Mouse (Mus musculus): ENCODE measurements around the gene Klrd1.
"Not testable (repeated sequence)": the region's sequence is repeated elsewhere in the genome, so short reads cannot be mapped to it uniquely, and the experiment has no call there.

Gene Klrd1

DNA sequence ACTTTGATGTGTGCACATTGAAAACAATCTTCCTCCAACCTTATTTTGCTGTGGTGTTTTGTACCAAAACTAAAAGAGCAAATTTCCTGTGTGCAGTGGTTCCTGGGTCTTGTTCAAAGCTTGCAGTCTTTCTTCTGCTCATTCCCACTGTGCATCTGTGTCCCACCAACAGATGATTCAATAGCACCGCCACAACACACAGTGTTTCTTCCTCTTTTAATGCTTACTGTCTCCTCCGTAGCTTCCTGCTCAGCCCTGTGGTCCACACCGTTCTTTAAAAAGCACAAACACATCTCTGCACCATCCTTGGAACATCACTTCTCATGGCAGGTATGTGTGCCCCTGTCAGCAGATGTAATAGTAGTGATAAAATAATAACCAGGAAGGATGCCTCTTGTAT is at the start of gene Klrd1:
Klrd1 (plus strand) TSS at position 275 of the 400 bp plus-strand sequence.
- no peak for DNase-seq

DNA sequence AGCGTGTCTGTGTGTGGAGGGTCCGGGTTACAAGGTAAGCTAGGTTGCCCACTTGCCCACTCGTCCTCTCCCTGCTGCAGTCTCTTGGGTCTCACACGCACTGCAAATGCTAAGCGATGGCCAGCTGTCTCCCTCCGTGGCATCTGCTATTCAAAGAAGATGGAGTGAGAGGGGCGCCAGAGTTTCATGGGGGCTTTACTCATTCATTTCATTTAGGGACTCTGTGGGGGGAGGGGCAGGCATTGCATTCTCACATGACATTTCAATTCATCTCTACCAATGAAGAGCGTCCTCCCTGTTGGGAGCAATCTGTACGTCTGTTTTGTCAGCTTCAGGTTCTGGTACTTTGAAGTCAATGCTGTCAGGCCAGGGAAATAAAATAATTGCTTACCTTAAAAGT is 49.7 kb upstream of the Klrd1 start:
- DNase-seq, result no peak

DNA sequence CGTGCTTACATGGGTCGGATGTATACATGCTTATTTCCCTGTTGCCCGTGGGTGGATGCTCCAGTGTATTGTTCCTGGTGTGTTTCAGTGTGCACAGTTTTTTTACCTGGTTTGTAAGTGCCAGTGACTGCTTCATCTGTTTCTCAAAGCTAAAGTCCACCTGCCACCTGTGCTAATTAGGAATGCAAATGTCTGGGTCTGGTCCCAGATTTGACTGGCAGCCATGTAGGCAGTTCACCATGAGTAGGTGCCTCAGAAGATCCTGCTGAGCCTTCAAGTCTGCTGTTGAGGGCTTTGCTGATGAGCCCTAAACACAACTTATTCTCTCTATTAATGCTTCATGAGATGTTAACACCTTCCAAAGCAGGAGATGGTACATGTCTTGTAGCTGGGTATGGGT is 49.0 kb upstream of the Klrd1 start:
- DNase-seq, result no peak

GRCm38 (mm10) chr6:129543709-129544606 is 47.6 kb upstream of the Klrd1 start:
- DNase-seq, result peak; percentile 70

GRCm38 (mm10) chr6:129547277-129547676 is 44.3 kb upstream of the Klrd1 start:
- DNase-seq, result no peak

DNA sequence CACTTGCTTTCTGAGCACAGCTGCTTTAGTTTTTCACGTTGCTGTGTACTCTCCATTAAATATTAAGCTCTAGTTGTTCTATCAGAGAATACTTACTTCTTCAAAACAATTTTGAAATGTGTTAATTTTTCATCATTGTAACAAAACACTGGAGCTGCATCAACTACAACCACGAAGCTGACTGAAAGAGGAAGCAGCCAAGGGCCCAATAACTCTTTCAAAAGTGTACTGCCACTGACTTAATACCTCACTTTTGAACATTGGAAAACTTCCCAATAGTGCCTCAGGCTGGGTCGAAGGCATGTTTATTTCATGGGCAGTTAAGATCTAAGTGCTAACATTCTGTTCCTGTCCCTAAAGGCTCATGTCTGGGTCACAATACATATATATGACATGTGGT is 43.6 kb upstream of the Klrd1 start:
- DNase-seq, result no peak

DNA sequence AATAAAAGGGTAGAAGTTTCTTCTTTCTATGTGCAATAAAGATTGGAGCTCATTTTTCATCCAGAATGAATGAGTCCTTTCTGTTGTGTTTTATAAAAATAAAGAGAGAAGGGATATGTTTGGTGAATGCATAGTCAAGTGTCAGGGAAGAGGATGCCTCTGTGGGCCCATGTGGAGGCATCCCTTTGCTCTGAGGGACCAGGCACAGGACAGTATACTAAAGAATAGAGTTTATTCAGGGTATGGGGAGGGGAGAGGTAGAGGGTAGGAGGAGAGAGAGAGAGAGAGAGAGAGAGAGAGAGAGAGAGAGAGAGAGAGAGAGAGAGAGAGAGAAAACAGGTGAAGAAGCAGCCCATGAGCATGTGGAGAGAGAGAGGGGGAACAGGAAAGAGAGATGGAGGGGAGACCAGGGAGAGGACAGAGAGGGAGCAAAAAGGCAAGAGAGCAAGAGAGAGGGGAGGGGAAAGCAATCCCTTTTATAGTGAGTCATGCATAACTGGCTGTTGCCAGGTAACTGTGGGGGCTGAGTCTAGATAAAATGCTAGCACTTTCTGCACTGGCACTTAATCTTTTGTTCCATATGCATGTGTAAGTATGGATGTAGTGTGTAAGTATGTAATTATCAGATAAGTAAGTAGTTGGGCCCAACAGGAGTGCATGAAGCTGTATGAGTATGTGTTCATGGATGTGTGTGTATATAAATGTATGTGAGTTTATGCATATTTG is 34.1 kb upstream of the Klrd1 start:
- peak; percentile 36 for DNase-seq

DNA sequence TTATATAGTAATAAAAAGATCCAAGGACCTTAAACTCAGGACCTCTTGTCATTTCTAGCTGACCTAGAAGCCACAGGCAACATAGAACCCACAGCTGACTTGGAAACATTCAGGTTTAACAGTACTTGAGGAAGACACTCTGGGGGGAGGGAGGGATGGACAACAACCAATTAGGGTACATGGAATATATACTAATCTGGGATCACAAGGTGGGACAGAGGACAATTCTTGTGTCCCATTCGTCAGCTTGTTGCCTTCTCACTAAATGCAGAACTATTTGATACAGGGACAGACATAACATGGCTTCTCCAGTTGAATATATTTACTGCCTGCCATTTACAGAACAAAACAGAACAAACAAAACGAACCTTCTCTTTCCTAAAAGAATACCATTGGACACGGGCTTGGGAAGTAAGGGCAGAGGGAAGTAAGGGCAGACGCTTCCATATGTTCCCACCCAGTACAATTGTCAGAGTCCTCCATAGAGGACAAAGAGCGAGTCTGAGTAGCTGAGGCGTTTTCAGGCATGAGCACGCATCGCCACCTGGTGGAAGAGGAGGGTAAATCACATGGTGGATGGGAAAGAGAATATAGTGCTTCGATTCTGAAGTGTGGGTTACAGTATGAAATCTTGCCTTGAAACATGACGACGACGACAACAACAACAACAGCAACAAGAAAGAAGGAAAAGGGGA is 32.5 kb upstream of the Klrd1 start:
- DNase-seq, result peak; percentile 84

DNA sequence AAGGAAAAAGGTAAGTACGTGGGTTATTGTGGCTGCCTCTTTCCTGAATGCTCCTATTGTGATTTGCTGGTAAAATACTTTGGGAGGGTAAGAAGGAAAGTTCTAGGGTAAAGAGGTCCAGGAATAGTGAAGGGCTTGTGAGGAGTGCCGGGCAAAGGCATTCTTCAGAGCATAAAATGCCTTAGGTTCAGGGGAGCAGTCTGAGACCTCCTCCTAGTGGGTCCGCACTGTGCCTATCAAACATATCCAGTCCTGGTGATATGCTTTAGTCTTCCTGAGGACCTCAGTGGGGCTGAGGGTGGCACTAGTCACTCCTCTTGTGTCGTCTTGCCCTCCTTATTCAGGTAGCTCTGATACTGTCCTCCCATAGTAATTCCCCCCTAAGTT is 31.9 kb upstream of the Klrd1 start:
- DNase-seq, result no peak

DNA sequence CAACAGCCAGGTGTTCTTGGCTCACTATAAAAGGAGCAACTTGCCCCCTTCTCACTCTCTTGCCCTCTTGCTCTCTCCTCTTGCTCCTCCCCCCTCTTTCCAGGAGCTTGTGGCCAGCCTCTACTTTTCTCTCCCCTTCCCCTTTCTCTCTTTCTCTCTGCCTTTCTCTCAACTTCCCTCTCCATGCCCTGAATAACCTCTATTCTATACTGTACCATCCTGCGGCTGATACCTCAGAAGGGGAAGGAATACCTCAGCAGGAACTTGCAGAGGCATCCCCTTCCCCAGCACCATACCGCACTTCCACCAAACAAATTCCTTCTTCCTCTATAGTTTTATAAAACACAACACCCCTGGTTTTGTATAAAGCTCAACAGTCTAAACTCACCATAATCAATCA is 26.3 kb upstream of the Klrd1 start:
- DNase-seq, result no peak

GRCm38 (mm10) chr6:129575315-129575714 is 16.3 kb upstream of the Klrd1 start:
- no peak for DNase-seq

GRCm38 (mm10) chr6:129577605-129578004 is 14.0 kb upstream of the Klrd1 start, which contains the start of gene Klre1:
Klre1 (plus strand) TSS chr6:129577905.
- no peak for DNase-seq

GRCm38 (mm10) chr6:129581274-129581673 is 10.3 kb upstream of the Klrd1 start:
- DNase-seq, result no peak

- no peak for DNase-seq
These were observed 9.7 kb upstream of the Klrd1 start for GRCm38 (mm10) chr6:129581896-129582295.

- no peak for DNase-seq
These were observed 8.6 kb upstream of the Klrd1 start for GRCm38 (mm10) chr6:129583014-129583413.

GRCm38 (mm10) chr6:129608372-129608771 is 16.8 kb downstream of the Klrd1 start:
- DNase-seq, result no peak

- no peak for DNase-seq
These were observed 32.2 kb downstream of the Klrd1 start, which contains the start of gene Klrk1 for GRCm38 (mm10) chr6:129623735-129624134. Klrk1 (minus strand) TSS chr6:129623864.

DNA sequence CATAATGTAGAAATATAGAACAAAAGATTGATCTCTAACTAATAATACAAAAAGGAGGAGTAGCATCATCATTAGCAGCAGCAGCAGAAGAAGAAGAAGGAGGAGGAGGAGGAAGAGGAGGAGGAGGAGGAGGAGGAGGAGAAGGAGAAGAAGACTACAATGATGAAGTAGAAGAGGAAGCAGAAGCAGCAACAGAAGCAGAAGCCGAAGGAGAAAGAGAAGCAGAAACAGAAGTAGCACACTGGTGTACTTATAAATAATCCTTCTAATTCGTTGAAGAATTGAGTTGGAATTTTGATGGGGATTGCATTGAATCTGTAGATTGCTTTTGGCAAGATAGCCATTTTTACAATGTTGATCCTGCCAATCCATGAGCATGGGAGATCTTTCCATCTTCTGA is 39.5 kb downstream of the Klrd1 start:
- not testable (repeated sequence) for DNase-seq

DNA sequence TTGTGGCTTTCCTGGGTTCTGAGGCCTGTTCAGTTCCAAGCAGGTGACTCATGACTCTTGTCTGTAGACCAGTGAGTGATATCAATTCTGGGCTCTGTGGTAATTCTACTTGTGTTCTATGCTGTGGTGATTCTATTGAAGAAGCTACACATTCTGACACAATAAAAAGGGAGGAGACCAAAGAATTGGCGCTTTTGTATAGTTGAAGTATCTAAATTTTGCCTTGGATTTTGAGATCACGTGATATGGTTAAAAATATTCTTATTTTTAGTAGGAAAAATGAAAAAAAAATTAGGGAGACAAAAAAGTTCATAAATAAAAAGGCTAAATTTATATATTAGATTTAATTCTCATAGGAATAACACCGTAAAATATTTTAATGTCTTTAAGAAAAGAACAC is 51.7 kb downstream of the Klrd1 start, which contains the start of gene Klrc3:
Klrc3 (minus strand) TSS at position 101 of the 400 bp plus-strand sequence.
- DNase-seq, result not testable (repeated sequence)

GRCm38 (mm10) chr6:129644054-129644453 is 52.5 kb downstream of the Klrd1 start:
- not testable (repeated sequence) for DNase-seq

All from embryo, embryonic 11 days (tissue).